Mouse (Mus musculus) right cerebral cortex, postnatal 10 days (tissue): Measurements from ENCODE around the gene Fam107b.

Experiments used
- DNase-seq, 2 experiments: peaks; one replicate each; pipeline ENCODE4 v3.0.0; 2021; ENCODE audit warnings: low spot score in 2 of 2

Gene Fam107b

GRCm38 (mm10) chr2:3570186-3570585 is at the start of gene Fam107b:
TSS of gene Fam107b (plus strand) at chr2:3570488.
- DNase-seq = no peak

- DNase-seq = no peak
Observed at GRCm38 (mm10) chr2:3522558-3522957, 47.7 kb upstream of the Fam107b start.

GRCm38 (mm10) chr2:3526288-3526687 is 44.0 kb upstream of the Fam107b start:
- no peak for DNase-seq

GRCm38 (mm10) chr2:3541307-3542079 is 28.8 kb upstream of the Fam107b start:
- DNase-seq = no peak

- DNase-seq = no peak
Observed at GRCm38 (mm10) chr2:3546055-3546454, 24.2 kb upstream of the Fam107b start.

GRCm38 (mm10) chr2:3546588-3546987 is 23.7 kb upstream of the Fam107b start:
- DNase-seq = peak; percentile 61 to 62

GRCm38 (mm10) chr2:3570606-3571005 is 318 bp downstream of the Fam107b start:
- no peak for DNase-seq

GRCm38 (mm10) chr2:3573883-3574282 is 3.6 kb downstream of the Fam107b start:
- DNase-seq = no peak

GRCm38 (mm10) chr2:3575140-3575539 is 4.9 kb downstream of the Fam107b start:
- peak in 1 of 2 experiments; percentile 29 for DNase-seq

- no peak for DNase-seq
Observed at GRCm38 (mm10) chr2:3576346-3576745, 6.1 kb downstream of the Fam107b start.

GRCm38 (mm10) chr2:3577216-3577615 is 6.9 kb downstream of the Fam107b start:
- DNase-seq = no peak

GRCm38 (mm10) chr2:3578180-3578902 is 8.1 kb downstream of the Fam107b start:
- DNase-seq = no peak

GRCm38 (mm10) chr2:3579316-3579902 is 9.1 kb downstream of the Fam107b start:
- DNase-seq = no peak

GRCm38 (mm10) chr2:3582830-3583229 is 12.5 kb downstream of the Fam107b start:
- no peak for DNase-seq

GRCm38 (mm10) chr2:3585231-3585783 is 15.0 kb downstream of the Fam107b start:
- DNase-seq = no peak

- no peak for DNase-seq
Observed at GRCm38 (mm10) chr2:3590086-3590915, 20.0 kb downstream of the Fam107b start.

GRCm38 (mm10) chr2:3590916-3591197 is 20.6 kb downstream of the Fam107b start:
- no peak for DNase-seq

GRCm38 (mm10) chr2:3594663-3595318 is 24.5 kb downstream of the Fam107b start:
- no peak for DNase-seq

GRCm38 (mm10) chr2:3600421-3600820 is 30.1 kb downstream of the Fam107b start:
- no peak for DNase-seq

GRCm38 (mm10) chr2:3602599-3602998 is 32.3 kb downstream of the Fam107b start:
- no peak for DNase-seq

- DNase-seq = no peak
Observed at GRCm38 (mm10) chr2:3603181-3603580, 32.9 kb downstream of the Fam107b start.
